In the genomic region with DNA sequence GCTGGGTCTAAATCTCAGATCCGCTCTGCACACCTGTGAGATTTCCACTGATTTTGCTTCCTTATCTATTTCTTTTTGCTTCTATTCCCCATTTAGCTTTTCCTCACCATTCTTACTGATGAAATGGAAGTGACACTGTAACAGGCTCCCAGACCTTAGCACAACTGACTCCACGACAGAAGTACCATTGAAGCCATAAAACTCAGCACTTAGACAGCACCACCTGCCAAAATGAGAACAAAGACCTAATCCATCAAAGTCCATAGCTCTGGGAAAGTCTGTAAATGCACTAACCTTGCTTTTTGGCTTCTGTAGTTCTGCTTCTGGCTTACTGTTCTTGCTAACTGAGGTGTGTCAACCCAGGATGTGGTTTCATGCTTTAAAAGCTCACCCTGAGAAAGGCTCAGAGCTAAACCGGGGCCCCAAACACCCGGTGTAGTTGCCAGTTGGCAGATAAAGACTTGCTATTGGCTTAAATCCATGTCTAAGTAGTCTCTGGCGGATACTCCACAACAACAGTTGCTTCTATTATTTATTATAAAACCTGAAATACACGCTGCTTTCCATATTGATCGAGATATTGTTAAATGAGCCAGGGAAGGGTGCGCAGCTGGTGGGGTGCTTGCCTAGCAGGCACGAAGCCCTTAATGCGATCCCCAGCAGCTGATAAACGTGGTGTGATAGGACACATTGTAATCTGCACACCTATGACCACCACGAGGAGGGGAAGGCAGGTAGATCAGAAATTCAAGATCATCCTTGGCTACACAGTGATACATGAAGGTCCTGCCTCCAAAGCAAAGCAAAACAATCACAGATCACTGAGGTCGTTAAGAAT, we compare ENCODE assay signal across 9 mouse cellular contexts.
DNase-seq lines count a peak whose midpoint lies in the region; ATAC-seq and TF ChIP-seq lines count a peak whose summit lies in the region.
"Had no signal": no experiment of that assay in that cellular context is flagged by ENCODE, and none has a peak within 500 bp of the region (broad histone marks: within the 10 kb centered on the region; RNA-seq: fewer than 3 reads in every experiment).

No protein-coding gene starts in this region.

- WGBS in liver, postnatal 0 days (ENCODE audit: insufficient replicate concordance), result 63% methylated on average over 13 of the region's 13 CpGs
- 71% methylated on average over 13 of the region's 13 CpGs for WGBS in liver, embryonic 11.5 days
- WGBS in thymus, adult 2 months, result 29% methylated on average over 13 of the region's 13 CpGs

- H3K4me2 ChIP-seq in liver, postnatal 0 days (ENCODE audit: low read depth, low read length), result no peak overlapping the region
- no peak overlapping the region for H3K4me2 ChIP-seq in liver, embryonic 11.5 days
- H3K4me2 ChIP-seq: limb, embryonic 15.5 days had no signal

- no peak overlapping the region for H3K4me3 ChIP-seq in liver, postnatal 0 days (ENCODE audit: low read depth, low read length)
- H3K4me3 ChIP-seq in liver, embryonic 11.5 days (ENCODE audit: low read depth, low read length), result no peak overlapping the region
- no peak overlapping the region for H3K4me3 ChIP-seq in thymus, adult 2 months (ENCODE audit: control insufficient read depth, insufficient read depth, low read length)
- H3K4me3 ChIP-seq: limb, embryonic 15.5 days had no signal

- H3K9me3 ChIP-seq in liver, postnatal 0 days (ENCODE audit: low read length), result no peaks in the 10 kb centered on the region
- H3K9me3 ChIP-seq in liver, embryonic 11.5 days (ENCODE audit: control insufficient read depth, low read length), result no peaks in the 10 kb centered on the region
- H3K9me3 ChIP-seq: limb, embryonic 15.5 days had no signal

- no peak overlapping the region for H3K9ac ChIP-seq in liver, postnatal 0 days (replicated peaks)
- H3K9ac ChIP-seq in liver, embryonic 11.5 days (ENCODE audit: low read depth, low read length), result no peak overlapping the region
- H3K9ac ChIP-seq: limb, embryonic 15.5 days had no signal

- no peak overlapping the region for H3K27ac ChIP-seq in liver, postnatal 0 days (ENCODE audit: low read depth)
- H3K27ac ChIP-seq in liver, embryonic 11.5 days (ENCODE audit: low read depth, low read length), result no peak overlapping the region
- peak overlapping the region; percentile 91 for H3K27ac ChIP-seq in thymus, adult 2 months (ENCODE audit: control insufficient read depth, insufficient read depth, low read length)
- H3K27ac ChIP-seq: limb, embryonic 15.5 days had no signal

- peak; percentile 17 for DNase-seq in liver, postnatal 0 days
- DNase-seq in liver, embryonic 11.5 days (ENCODE audit: low spot score), result no peak
- DNase-seq in cerebellum, postnatal 10 days, result peak; percentile 51 to 57
- peak; percentile 5 to 7 for DNase-seq in layer of hippocampus, postnatal 36 days
- peak; percentile 77 for DNase-seq in thymus, adult 2 months
- DNase-seq in kidney, postnatal 25 days, result no peak
- no peak for DNase-seq in MN1 (ENCODE audit: low spot score)
- DNase-seq in urinary bladder, postnatal 10 days (ENCODE audit: low spot score), result no peak

- TF ChIP-seq CTCF in liver, postnatal 0 days (IDR thresholded peaks at IDR 0.05; ENCODE audit: low read depth), result no peak
- no peak for TF ChIP-seq CTCF in thymus, adult 2 months (IDR thresholded peaks at IDR 0.05; ENCODE audit: borderline replicate concordance, control insufficient read depth, extremely low read depth, insufficient read depth, low read length, poor library complexity)

- no peaks in the 10 kb centered on the region for H3K36me3 ChIP-seq in liver, postnatal 0 days (replicated peaks; ENCODE audit: insufficient read depth, low read length)
- H3K36me3 ChIP-seq in liver, embryonic 11.5 days (ENCODE audit: control insufficient read depth, insufficient read depth, low read length), result no peaks in the 10 kb centered on the region
- no peaks in the 10 kb centered on the region for H3K36me3 ChIP-seq in thymus, adult 2 months (ENCODE audit: control insufficient read depth, insufficient read depth, low read length)
- H3K36me3 ChIP-seq: limb, embryonic 15.5 days had no signal

- H3K4me1 ChIP-seq in liver, postnatal 0 days (ENCODE audit: insufficient read depth), result no peaks in the 10 kb centered on the region
- H3K4me1 ChIP-seq in liver, embryonic 11.5 days (replicated peaks; ENCODE audit: control insufficient read depth, insufficient read depth, low read length), result no peaks in the 10 kb centered on the region
- H3K4me1 ChIP-seq in thymus, adult 2 months (replicated peaks; ENCODE audit: control insufficient read depth, insufficient read depth, low read length), result peaks cover 21% of the 10 kb centered on the region
- H3K4me1 ChIP-seq: limb, embryonic 15.5 days had no signal

- H3K27me3 ChIP-seq in liver, postnatal 0 days (ENCODE audit: insufficient read depth, low read length), result no peaks in the 10 kb centered on the region
- no peaks in the 10 kb centered on the region for H3K27me3 ChIP-seq in liver, embryonic 11.5 days (replicated peaks; ENCODE audit: control insufficient read depth, insufficient read depth, low read length)
- no peaks in the 10 kb centered on the region for H3K27me3 ChIP-seq in thymus, adult 2 months (ENCODE audit: control insufficient read depth, insufficient read depth, low read length)
- H3K27me3 ChIP-seq: limb, embryonic 15.5 days had no signal

- TF ChIP-seq EP300 in liver, postnatal 0 days (IDR thresholded peaks at IDR 0.05; ENCODE audit: low read depth), result no peak

- no peak for TF ChIP-seq POLR2A in thymus, adult 2 months (IDR thresholded peaks at IDR 0.05; ENCODE audit: control insufficient read depth, extremely low read depth, insufficient read depth, low read length, poor library complexity)

- peak; percentile 27; the same call in 1 of the 2 replicates for ATAC-seq in liver, postnatal 0 days
- ATAC-seq in liver, embryonic 11.5 days (replicated peaks; ENCODE audit: low FRiP score), result no peak

Comparison
In these comparisons a context has a peak if more than half of its experiments do, and no peak if none do; other contexts are left out.
1. DNase-seq: peak in liver, postnatal 0 days (single experiment), cerebellum, postnatal 10 days (2 of 2), layer of hippocampus, postnatal 36 days (2 of 2) and thymus, adult 2 months (single experiment); none in liver, embryonic 11.5 days (single experiment), kidney, postnatal 25 days (0 of 2), MN1 (single experiment) and urinary bladder, postnatal 10 days (single experiment).